Mouse (Mus musculus): ENCODE data around the gene Slco6d1. TPM values are rescaled to one million over a fixed set of nuclear protein-coding genes. Genes with fewer than 3 reads are reported as not detected.

The Slco6d1 gene
- polyA plus RNA-seq, 1 experiment from 2014 or later = not detected

Small RNA genes within 50 kb of the gene (microRNA-seq; reads per million reads assigned to microRNA genes)
- gene Gm26134 = not detected
